Mouse (Mus musculus) cerebellum, postnatal 4 days (tissue): Measurements from ENCODE around the gene Runx1.

Source experiments
- DNase-seq, 2 experiments: peaks; one replicate each; pipeline ENCODE4 v3.0.0; 2022; ENCODE audit warnings: low spot score in 2 of 2, mixed read lengths in 1 of 2

Gene Runx1

GRCm38 (mm10) chr16:92612546-92612945 is 213.4 kb downstream of the Runx1 start:
- DNase-seq, result no peak

DNA sequence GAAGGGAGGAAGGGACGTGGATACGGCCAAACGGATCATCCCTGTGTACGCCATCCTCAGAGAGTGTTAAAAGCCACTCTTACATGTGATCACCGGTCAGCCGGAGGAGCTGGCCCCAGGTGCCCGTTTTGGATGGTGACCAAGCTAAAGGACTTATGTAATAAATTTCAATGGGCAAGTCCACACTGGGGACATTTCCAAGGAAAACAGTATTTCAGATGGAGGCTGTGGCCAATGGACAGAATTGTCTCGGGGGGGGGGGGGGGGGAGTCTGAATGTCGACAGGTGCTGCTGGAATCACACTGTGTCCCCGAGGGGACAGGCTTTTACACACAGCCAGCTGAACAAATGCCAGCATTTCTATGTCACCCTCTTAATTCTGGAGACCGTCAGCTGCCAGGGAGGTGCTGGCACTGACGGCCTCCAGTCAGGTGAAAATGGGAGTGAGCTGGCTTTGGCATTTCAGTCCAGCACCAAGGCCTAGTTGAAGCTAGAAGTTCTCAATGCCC is 214.3 kb downstream of the Runx1 start:
- DNase-seq, result no peak

DNA sequence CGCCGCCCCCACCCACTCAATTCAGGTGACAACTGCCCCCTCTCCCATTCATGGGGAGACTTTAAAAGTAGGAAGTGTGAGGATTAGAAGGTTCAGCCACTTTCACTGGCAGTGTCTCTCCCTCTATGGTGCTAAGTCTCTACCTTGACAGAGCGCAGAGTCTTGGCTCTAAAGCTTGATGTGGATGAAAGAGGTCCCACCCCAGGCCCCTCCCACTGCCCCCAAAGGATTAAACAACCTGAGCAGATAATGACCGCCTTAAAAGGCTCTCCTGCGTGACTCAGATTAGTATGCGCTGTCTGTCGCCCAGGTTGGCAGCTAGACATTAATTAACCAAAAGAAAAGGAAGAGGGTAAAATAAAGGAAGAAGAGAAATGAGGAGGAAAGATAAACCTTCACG is 215.5 kb downstream of the Runx1 start:
- DNase-seq, result no peak

GRCm38 (mm10) chr16:92609717-92610077 is 216.3 kb downstream of the Runx1 start:
- no peak for DNase-seq

GRCm38 (mm10) chr16:92609006-92609716 is 216.8 kb downstream of the Runx1 start:
- no peak for DNase-seq

DNA sequence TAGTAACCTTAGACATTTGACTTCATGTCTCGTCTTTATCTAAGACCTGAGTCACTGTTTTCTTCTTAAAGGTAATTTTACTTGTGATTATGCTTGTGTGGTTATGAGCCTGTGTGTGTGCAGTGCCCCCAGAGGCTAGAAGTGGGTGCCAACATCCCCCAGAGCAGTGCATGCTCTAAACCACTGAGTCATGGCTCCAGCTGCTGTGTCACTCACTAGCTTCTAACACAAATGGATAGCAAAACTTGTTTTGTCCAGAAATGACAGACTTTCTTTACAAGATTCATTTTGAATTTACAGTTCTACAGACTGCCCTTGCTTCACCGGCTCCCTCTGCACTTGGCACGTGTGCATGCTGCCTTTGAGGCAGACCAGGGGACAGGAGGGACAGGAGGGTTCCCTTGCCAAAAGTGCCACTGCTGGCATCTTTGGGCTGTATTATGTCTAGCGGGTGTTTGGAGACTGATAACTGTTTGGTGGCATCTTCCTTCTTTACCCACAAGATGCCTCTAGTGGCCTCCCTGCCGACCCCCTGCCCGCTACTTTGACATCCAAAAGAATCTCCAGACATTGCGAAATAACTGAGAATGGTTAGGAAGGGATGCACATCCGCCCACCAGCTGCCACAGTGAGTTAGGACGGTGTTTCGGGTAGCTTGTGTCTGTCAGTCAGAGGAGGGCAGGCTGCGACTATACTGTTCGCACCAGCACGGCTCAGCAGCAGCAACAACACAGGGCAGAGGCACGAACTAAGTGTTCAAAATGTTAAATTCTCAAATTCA is 217.6 kb downstream of the Runx1 start:
- DNase-seq, result no peak

DNA sequence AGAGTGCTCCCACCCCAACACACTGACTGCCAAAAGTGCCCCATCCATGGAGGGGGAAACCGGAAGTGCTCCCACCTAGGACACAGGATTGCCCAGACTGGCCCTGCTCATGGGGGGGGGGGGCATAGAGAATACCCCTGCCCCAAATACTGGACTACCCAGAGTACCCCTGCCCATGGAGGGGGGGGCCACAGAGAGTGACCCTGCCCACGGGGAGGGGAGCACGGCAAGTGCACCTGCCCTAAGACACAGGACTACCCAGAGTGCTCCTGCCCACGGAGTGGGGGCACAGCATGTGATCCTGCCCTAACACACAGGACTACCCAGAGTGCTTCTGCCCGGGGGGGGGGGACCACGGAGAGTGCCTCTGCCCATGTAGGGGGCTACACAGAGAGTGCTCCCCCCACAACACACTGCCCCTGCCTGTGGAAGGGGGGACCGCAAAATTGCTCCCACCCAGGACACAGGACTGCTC is 219.4 kb downstream of the Runx1 start:
- DNase-seq, result no peak

DNA sequence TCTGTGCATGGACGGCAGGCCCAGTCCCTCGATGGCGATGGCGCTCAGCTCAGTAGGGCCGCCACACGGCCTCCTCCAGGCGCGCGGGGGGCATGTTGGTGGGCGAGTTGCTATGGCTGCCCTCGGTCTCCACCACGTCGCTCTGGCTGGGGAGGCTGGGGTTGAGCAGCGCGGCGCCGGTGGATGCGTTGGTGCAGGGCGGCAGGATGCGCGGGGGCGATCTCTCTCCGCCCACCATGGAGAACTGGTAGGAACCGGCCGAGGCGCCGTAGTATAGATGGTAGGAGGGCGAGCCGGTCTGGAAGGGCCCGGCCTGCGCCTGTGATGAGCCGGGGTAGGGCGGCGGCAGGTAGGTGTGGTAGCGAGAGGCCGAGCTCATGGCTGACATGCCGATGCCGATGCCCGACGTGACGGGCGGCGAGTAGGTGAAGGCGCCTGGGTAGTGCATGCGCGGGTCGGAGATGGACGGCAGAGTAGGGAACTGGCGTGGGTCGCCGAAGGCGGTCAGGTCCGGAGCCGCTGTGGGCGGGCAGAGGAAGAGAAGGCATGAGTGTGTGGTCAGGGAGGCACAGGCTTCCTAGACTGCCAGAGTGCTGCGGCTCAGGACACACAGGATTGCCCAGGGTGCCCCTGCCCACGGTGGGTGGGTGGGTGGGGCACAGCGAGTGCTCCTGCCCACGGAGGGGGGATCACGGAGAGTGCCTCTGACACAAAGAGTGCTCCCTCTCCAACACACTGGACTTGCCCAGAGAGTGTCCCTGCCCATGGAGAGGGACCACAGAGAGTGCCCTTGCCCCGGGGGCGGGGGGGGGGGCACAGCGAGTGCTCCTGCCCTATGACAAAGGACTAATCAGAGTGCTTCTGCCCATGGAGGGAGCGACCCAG is 220.1 kb downstream of the Runx1 start:
- no peak for DNase-seq

DNA sequence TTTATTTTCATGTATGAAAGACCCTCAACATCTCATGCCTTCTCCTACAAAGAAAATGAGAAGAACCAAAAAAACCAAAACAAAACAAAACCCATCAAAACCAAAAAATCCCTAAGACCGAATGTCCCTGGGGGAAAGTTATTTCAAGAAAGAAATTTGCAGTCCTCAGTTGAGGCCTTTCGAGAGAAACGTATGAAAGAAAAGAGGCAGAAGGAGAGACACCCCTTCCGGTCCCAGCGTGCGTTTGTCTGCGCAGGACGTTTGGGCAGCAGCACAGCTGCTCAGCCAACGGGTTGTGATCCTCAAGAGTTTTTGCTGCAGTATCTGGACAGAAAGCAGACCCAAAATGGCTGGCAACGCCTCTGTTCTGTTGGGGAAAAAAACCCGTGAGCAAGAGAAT is 223.4 kb downstream of the Runx1 start:
- DNase-seq, result no peak

GRCm38 (mm10) chr16:92601270-92601826 is 224.6 kb downstream of the Runx1 start:
- DNase-seq, result no peak

DNA sequence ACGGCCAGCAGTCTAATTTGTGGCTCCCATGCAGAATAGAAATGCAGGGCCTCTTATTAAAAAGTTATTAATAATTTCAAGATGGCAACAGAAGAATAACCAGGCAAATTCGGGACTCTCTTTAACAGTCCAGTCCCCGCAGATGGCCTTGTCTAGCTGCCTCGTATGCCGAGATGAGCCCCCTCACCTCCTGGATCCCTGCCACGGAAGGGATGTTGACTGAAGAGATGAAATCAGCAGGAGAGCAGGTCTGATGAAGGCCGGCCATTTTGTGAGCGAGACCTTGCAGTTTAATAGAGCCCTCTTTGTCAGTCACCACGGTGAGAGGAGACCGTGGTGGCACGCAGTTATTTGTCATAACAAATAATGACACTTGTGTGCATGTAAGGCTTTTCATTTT is 226.5 kb downstream of the Runx1 start:
- DNase-seq, result no peak

- DNase-seq, result no peak
Observed at GRCm38 (mm10) chr16:92597655-92598054, 228.3 kb downstream of the Runx1 start.

- no peak for DNase-seq
Observed at GRCm38 (mm10) chr16:92592207-92592606, 233.7 kb downstream of the Runx1 start.

GRCm38 (mm10) chr16:92591783-92592182 is 234.2 kb downstream of the Runx1 start:
- no peak for DNase-seq

GRCm38 (mm10) chr16:92587836-92588235 is 238.1 kb downstream of the Runx1 start:
- DNase-seq, result no peak

- DNase-seq, result no peak
Observed at GRCm38 (mm10) chr16:92581767-92582166, 244.2 kb downstream of the Runx1 start.

DNA sequence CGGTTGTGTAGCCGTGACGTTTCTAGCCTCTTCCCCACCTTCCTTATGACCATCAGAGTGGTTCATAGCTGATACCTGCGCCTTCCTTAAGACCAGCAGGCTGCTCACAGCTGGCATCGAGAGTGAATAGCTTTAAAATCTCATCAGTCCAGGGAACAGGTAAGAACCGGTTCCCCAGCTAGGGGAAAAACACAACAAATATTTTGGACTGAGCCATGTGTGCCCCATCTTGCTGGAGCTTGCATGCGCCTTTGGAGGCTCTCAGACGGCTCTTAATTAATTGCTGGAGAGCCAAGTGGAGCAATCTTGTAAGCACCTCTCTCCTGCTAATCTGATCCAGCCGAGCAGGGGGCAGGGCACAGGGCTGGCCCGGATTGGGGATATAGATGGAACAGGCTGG is 245.0 kb downstream of the Runx1 start:
- no peak for DNase-seq

- DNase-seq, result no peak
Observed at GRCm38 (mm10) chr16:92578915-92579653, 246.9 kb downstream of the Runx1 start.

- no peak for DNase-seq
Observed at GRCm38 (mm10) chr16:92577381-92577780, 248.6 kb downstream of the Runx1 start.

- DNase-seq, result no peak
Observed at GRCm38 (mm10) chr16:92575792-92576191, 250.2 kb downstream of the Runx1 start.

GRCm38 (mm10) chr16:92573193-92573592 is 252.8 kb downstream of the Runx1 start:
- DNase-seq, result no peak
